Mouse (Mus musculus) stomach, postnatal 0 days (tissue): Measurements from ENCODE around the gene Tdrd5.

Experiments
- CTCF ChIP-seq: IDR thresholded peaks from 2 replicates; pipeline ENCODE4 v1.5.1; 2016; ENCODE audit warnings: antibody characterized with exemption, low read depth, mild to moderate bottlenecking, moderate library complexity
- EP300 ChIP-seq: optimal IDR thresholded peaks from 2 replicates; pipeline ENCODE3; 2016; ENCODE audit warnings: antibody characterized with exemption

DNA sequence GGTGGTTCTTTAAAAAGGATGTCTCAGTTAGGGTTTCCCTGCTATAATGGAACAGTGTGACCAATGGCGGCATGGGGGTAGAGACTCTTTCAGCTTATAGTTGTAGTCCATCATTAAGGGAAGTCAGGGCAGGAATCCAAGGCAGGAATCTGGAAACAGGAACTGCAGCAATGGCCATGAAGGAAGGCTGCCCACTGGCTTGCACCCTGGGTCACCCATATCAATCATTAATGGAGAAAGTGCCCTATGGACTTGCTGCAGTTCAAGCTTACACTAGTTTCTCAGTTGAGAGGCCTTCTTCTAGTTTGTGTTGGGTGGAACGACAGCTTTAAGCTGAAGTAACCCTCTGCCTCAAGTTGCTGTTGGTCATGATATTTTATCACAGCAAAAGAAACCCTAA lies 49.0 kb upstream of the Tdrd5 start:
- TF ChIP-seq EP300 (no peak), CTCF (no peak)
